In the genomic region with DNA sequence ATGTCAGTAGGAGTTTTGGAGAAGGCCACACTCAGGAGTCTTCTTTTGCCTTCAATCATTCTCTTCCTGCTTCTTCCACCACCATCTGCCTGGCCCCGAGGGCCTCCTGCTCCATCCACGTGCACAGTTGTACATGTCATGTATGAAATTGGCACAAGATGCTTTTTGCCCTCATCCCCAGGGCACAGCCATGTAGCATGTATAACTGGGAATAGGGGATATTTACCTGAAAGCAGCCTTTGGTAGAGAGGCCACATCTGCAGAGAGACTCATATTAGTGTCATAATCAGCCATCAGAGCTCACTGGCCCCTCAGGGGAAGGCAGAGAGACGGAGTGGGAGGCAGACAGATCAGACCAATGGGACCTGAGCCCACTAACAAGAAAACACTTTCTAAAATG, we compare ENCODE assay signal across 23 mouse cellular contexts.
A peak's percentile ranks its signal among the peaks of the same experiment; 100 is the strongest.
DNase-seq lines count a peak whose midpoint lies in the region; ATAC-seq lines count a peak whose summit lies in the region.
"Had no signal": no experiment of that assay in that cellular context is flagged by ENCODE, and none has a peak within 500 bp of the region (broad histone marks: within the 10 kb centered on the region; RNA-seq: fewer than 3 reads in every experiment).

No protein-coding gene starts in this region.

- H3K4me3 ChIP-seq in forebrain, embryonic 11.5 days (ENCODE audit: low read depth, low read length): no peak overlapping the region
- no peak overlapping the region for H3K4me3 ChIP-seq in forebrain, embryonic 14.5 days (ENCODE audit: low read depth, low read length)
- H3K4me3 ChIP-seq in embryonic facial prominence, embryonic 10.5 days: no peak overlapping the region
- H3K4me3 ChIP-seq in embryonic facial prominence, embryonic 15.5 days (replicated peaks): no peak overlapping the region
- H3K4me3 ChIP-seq: embryonic facial prominence, embryonic 13.5 days; erythroblast, embryonic 14.5 days; forebrain, embryonic 10.5 days; forebrain, embryonic 13.5 days had no signal

- DNase-seq in forebrain, embryonic 11.5 days (ENCODE audit: low spot score): peak; percentile 25
- DNase-seq in forebrain, embryonic 14.5 days (ENCODE audit: low spot score): no peak
- DNase-seq in embryonic facial prominence, embryonic 10.5 days (ENCODE audit: low spot score): no peak
- DNase-seq in kidney, adult 9 months: no peak
- DNase-seq: adrenal gland, adult 8-10 months; adrenal gland, postnatal 14 days; adrenal gland, postnatal 36 days; B cell, adult 2 months; cerebellum, adult 11-12 months; cerebellum, adult 2 months; cerebellum, adult 9-10 months; cerebellum, postnatal 10 days; cerebellum, postnatal 25 days had no signal

- H3K27ac ChIP-seq in forebrain, embryonic 11.5 days (ENCODE audit: low read depth, low read length): no peak overlapping the region
- no peak overlapping the region for H3K27ac ChIP-seq in forebrain, embryonic 14.5 days (ENCODE audit: low read depth, low read length)
- H3K27ac ChIP-seq in embryonic facial prominence, embryonic 10.5 days (replicated peaks): peak overlapping the region; percentile 35
- no peak overlapping the region for H3K27ac ChIP-seq in embryonic facial prominence, embryonic 15.5 days (replicated peaks)
- H3K27ac ChIP-seq: embryonic facial prominence, embryonic 13.5 days; forebrain, embryonic 13.5 days had no signal

- H3K9me3 ChIP-seq in forebrain, embryonic 11.5 days (ENCODE audit: control insufficient read depth, low read length): no peaks in the 10 kb centered on the region
- no peaks in the 10 kb centered on the region for H3K9me3 ChIP-seq in forebrain, embryonic 14.5 days (replicated peaks; ENCODE audit: control insufficient read depth, low read length)
- no peaks in the 10 kb centered on the region for H3K9me3 ChIP-seq in embryonic facial prominence, embryonic 10.5 days
- no peaks in the 10 kb centered on the region for H3K9me3 ChIP-seq in embryonic facial prominence, embryonic 15.5 days (replicated peaks)
- H3K9me3 ChIP-seq: embryonic facial prominence, embryonic 13.5 days; forebrain, embryonic 10.5 days; forebrain, embryonic 13.5 days had no signal

- no peaks in the 10 kb centered on the region for H3K4me1 ChIP-seq in forebrain, embryonic 11.5 days (replicated peaks; ENCODE audit: control insufficient read depth, insufficient read depth, low read length)
- H3K4me1 ChIP-seq in forebrain, embryonic 14.5 days (ENCODE audit: control insufficient read depth, insufficient read depth, low read length): peaks cover 4% of the 10 kb centered on the region; the same call in 1 of the 2 replicates
- H3K4me1 ChIP-seq in embryonic facial prominence, embryonic 10.5 days: peaks cover 48% of the 10 kb centered on the region
- H3K4me1 ChIP-seq in embryonic facial prominence, embryonic 15.5 days: peaks cover 21% of the 10 kb centered on the region

- H3K4me2 ChIP-seq in forebrain, embryonic 11.5 days (ENCODE audit: low read depth, low read length, severe bottlenecking): no peak overlapping the region
- H3K4me2 ChIP-seq in forebrain, embryonic 14.5 days (ENCODE audit: low read length): no peak overlapping the region
- H3K4me2 ChIP-seq in embryonic facial prominence, embryonic 15.5 days (replicated peaks): no peak overlapping the region
- H3K4me2 ChIP-seq: embryonic facial prominence, embryonic 13.5 days; forebrain, embryonic 13.5 days had no signal

- H3K36me3 ChIP-seq in forebrain, embryonic 11.5 days (ENCODE audit: control insufficient read depth, insufficient read depth, low read length): no peaks in the 10 kb centered on the region
- H3K36me3 ChIP-seq in forebrain, embryonic 14.5 days (ENCODE audit: control insufficient read depth, insufficient read depth, low read length): no peaks in the 10 kb centered on the region
- H3K36me3 ChIP-seq in embryonic facial prominence, embryonic 10.5 days (replicated peaks): no peaks in the 10 kb centered on the region
- no peaks in the 10 kb centered on the region for H3K36me3 ChIP-seq in embryonic facial prominence, embryonic 15.5 days
- H3K36me3 ChIP-seq: embryonic facial prominence, embryonic 13.5 days; forebrain, embryonic 10.5 days; G1E had no signal

- 83% methylated on average over 3 of the region's 3 CpGs for WGBS in forebrain, embryonic 11.5 days
- 96% methylated on average over 3 of the region's 3 CpGs for WGBS in forebrain, embryonic 14.5 days
- WGBS in embryonic facial prominence, embryonic 10.5 days: 87% methylated on average over 3 of the region's 3 CpGs
- 60% methylated on average over 3 of the region's 3 CpGs for WGBS in embryonic facial prominence, embryonic 15.5 days

- H3K27me3 ChIP-seq in forebrain, embryonic 11.5 days (ENCODE audit: control insufficient read depth, insufficient read depth, low read length): no peaks in the 10 kb centered on the region
- 0 out of 2 replicates have a peak, but pooled peaks cover 3% of the 10 kb centered on the region for H3K27me3 ChIP-seq in forebrain, embryonic 14.5 days (replicated peaks; ENCODE audit: control insufficient read depth, insufficient read depth, low read length)
- no peaks in the 10 kb centered on the region for H3K27me3 ChIP-seq in embryonic facial prominence, embryonic 10.5 days (replicated peaks; ENCODE audit: low read depth, poor library complexity, severe bottlenecking)
- no peaks in the 10 kb centered on the region for H3K27me3 ChIP-seq in embryonic facial prominence, embryonic 15.5 days
- H3K27me3 ChIP-seq: embryonic facial prominence, embryonic 13.5 days; Patski had no signal

- no peak for ATAC-seq in forebrain, embryonic 11.5 days (replicated peaks; ENCODE audit: low FRiP score)
- ATAC-seq in forebrain, embryonic 14.5 days: no peak
- ATAC-seq in embryonic facial prominence, embryonic 15.5 days (ENCODE audit: insufficient number of reproducible peaks, low FRiP score, low TSS enrichment, low read depth): peak; percentile 65; the same call in 1 of the 2 replicates
- ATAC-seq: activated CD4-positive, CD25-positive, alpha-beta regulatory T cell, adult 4 months; CD4-positive, CD25-positive, alpha-beta regulatory T cell, adult 4 months; forebrain, embryonic 13.5 days; forebrain, embryonic 16.5 days; Patski had no signal

- no peak overlapping the region for H3K9ac ChIP-seq in forebrain, embryonic 11.5 days (ENCODE audit: low read length)
- H3K9ac ChIP-seq in forebrain, embryonic 14.5 days (ENCODE audit: low read length): no peak overlapping the region
- H3K9ac ChIP-seq in embryonic facial prominence, embryonic 15.5 days: no peak overlapping the region
- H3K9ac ChIP-seq: embryonic facial prominence, embryonic 13.5 days; forebrain, embryonic 13.5 days had no signal
